Mouse (Mus musculus): Measurements from ENCODE around the gene Bmp7. TPM values are rescaled to one million over a fixed set of nuclear protein-coding genes. Genes with fewer than 3 reads are reported as not detected.

Gene Bmp7
- polyA plus RNA-seq, 1 experiment: 17.9 TPM

DNA sequence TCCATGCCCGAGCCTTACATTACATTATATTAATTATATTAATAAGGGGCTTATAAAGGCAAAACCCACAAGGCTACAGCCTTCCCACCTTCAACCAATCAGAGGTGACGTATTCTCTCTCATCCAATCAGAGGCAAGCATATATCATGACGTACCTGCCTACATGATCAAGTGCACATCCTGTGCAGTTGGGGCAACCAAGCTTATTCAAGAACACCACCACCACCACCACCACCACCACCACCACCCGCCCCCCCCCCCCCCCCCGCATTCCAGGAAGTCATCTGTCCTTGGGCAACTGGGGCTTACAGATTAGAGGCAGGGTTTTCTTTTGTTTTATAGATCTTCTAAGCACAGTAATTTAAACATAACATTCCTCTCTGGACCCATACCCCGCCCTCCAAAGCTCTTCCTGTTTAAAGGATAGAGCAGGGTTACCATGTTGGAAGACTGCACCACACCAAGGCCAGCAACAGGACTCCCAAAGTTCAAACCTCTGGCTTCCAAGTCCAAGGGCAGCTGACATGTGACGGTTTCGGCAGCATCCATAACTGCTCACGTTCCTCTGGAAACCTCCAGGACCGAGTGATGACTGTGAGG lies 121.4 kb downstream of the Bmp7 start:
- no peak for DNase-seq (ENCODE audit: extremely low spot score in 1 of 2, low spot score in 1 of 2)

Other genes starting within 250 kb of the Bmp7 start
- gene Spo11, start 37.4 kb upstream of the Bmp7 start, polyA plus RNA-seq (2012; rRNA removed): 0.76 and 1.0 TPM in 2 replicates
- gene Rae1, start 59.8 kb upstream of the Bmp7 start, polyA plus RNA-seq (2012; rRNA removed): 69.7 and 82.4 TPM in 2 replicates
- gene Rbm38, start 80.2 kb upstream of the Bmp7 start, polyA plus RNA-seq (2012; rRNA removed): 5.1 and 6.8 TPM in 2 replicates
- not detected in 2 replicates for gene Ctcfl, start 179.2 kb upstream of the Bmp7 start, polyA plus RNA-seq (2012; rRNA removed)
- gene Pck1, start 212.7 kb upstream of the Bmp7 start, polyA plus RNA-seq (2012; rRNA removed): 0.06 and 0.13 TPM in 2 replicates